Mouse (Mus musculus) thymus, postnatal 36 days (tissue): ENCODE results near the gene Zfp850.
A peak's percentile ranks its signal among the peaks of the same experiment; 100 is the strongest.
"Not testable (repeated sequence)": the region's sequence is repeated elsewhere in the genome, so short reads cannot be mapped to it uniquely, and the experiment has no call there.

Experiments used
- DNase-seq, 2 experiments: peaks; one replicate each; pipeline ENCODE4 v3.0.0; 2022; ENCODE audit warnings: mixed read lengths in 2 of 2

Zfp850 gene

DNA sequence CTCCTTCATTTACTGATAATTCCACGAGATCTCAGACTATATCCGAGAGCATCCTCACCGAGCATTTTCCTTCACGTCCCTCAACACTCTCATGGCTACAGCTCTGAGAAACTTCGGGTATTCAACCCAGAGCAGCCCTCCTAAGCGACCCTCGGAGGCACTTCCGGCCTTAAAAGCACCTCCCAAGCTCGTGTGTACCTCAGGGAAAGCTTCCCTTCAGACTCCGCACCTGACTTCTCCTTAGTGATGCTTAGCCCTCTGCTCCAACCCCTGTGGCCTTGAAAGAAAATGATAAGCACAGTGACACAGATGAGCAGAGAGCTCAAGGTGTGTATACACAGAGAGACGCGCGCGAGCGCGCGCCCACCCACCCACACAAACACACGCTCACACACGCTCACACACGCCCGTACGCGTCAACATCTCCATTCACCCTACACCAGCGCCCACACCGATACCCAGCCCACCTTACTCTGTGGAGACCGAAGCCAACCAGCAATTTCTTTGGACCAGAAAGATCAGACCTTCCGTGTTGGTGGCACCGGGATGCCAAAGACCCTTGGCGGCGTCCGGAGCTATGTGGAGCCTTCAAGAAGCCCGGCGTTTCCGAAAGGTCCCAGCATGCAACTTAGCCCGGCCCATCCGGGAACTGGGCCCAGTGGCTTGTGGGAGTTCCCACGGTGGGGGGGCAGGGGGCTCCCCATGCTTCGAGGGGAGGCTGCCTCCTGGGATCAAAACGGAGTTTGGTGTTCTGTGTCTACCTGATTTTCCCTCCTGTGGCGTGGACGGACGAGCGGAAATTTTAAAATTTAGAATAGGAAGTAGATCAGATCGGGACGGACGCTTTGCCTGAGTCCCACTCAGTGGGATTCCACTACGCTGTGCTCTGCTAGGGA is at the start of gene Zfp850:
Zfp850 (minus strand) TSS at position 567 of the 896 bp plus-strand sequence.
- DNase-seq, result peak; percentile 78 to 79

GRCm38 (mm10) chr7:28059972-28060371 is 46.1 kb upstream of the Zfp850 start:
- no peak for DNase-seq

- DNase-seq, result no peak
These were observed 39.4 kb upstream of the Zfp850 start for GRCm38 (mm10) chr7:28053046-28053930.

GRCm38 (mm10) chr7:28050584-28050983 is 36.7 kb upstream of the Zfp850 start:
- peak in 1 of 2 experiments; percentile 20 for DNase-seq

DNA sequence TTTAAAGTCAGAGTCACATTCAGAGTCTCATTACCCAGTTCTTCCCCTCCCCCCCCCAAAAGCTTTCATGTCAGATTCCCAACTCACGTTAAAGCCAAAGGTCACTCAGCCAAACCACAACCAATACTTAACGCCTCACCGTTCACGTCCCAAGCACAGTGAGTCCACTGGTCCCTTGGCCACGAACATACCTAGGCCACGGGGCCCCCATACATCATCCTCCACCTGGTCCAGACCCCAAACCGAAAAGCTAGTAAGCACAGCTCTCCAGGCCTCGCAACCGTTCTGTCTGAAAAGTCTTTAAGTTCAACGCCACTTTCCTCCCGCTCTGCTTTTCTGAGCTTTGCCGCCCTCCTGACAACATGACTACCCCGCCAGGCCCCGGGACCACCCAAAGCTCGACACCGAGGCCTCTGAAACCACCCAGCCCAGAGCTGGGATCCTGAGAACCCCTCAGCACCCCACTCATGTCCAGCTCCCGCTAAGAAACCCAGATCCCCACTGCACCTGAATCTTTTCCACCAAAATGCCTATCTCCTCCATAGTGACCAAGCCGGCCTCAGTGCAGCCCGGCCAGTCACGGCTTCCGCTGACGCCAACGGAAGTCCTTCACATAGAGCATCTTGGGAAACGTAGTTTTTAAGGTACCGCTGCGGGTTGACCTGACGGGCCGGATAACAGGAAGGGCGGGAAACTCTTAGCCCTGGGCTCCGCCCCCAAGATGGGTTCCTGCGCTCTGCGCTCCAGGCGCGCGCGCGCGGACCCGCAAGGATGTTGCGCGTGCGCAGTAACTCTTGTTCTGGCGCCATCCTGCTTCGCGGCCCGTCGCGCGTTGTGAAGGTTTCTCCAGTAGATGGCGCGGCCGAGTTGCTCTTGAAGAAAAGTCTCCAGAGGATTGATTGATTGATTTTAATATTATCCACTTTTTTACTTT is 35.8 kb upstream of the Zfp850 start, which contains the start of gene Psmc4:
Psmc4 (minus strand) TSS at position 626 of the 934 bp plus-strand sequence.
- peak; percentile 96 to 98 for DNase-seq

- no peak for DNase-seq
These were observed 30.6 kb upstream of the Zfp850 start for GRCm38 (mm10) chr7:28044524-28044923.

DNA sequence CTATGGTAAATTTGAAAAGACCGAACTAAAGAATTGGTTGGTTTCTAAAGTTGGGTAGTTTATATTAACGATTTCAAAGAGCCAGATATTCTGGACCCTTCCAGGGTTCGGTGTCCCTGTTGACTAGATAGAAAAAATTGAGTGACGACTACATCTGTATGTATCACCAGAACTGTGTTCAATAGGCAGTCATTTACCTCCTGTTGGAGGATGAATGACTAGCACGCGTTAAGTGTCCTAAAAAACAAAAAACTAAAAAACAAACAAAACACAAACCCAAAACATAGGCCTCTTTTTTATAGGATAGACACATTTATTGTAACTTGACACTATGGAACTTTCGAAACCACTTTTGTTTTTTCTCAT is 513 bp upstream of the Zfp850 start:
- DNase-seq, result no peak

DNA sequence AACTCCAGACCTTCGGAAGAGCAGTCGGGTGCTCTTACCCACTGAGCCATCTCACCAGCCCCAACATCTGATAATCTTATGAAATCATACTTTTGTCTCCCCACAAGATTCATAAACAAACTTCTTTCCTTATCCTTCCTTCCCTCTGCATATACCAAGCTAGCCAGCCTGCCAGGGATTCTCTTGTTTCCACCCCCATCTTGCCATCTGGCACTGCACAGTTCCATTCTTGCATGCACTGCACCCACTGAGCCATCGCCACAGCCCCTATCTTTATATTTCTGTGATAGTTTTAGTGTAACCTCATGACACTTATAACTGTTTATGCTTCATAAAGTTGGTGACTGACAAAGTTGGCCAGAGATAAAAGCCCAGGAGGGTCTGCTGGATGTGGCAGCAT is 3.6 kb downstream of the Zfp850 start:
- no peak for DNase-seq

- no peak for DNase-seq
These were observed 31.7 kb downstream of the Zfp850 start for GRCm38 (mm10) chr7:27982197-27982596.

DNA sequence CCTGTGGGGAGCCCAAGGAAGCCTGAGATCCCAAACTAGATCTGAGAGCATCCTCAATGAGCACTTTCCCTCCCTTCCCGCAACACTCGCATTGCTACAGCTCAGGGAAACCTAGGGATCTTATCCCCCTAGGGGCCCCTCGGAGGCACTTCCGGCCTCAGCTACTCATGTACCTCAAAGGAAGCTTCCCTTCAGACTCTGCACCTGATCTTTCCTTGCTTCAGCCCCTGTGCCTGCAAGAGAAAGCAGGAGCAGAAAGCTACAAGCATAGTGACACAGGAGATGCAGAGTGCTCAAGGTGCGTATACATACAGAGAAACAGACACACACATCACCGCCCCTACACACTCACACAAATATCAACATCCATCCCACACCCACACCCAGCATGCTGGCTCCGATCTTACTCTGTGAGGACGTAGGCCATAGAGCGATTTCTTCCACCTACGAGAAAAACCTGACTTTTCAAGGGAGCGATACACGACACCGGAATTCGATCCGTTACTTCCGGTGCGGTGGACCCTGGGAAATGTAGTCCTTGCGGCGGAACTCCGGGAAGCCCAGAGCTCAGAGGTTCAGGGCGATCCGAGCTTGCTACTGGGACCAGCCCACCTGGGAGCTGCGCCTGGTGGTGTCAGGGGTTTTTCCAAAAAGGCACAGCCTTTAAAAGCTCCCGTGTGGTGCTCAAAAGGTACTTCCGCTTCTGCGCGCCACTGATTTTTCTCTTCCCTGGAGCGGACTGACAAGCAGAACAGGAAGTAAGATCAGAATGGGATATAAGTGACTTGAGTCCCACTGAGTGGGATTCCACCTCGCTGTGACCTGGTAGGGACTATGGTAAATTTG is 35.0 kb downstream of the Zfp850 start, which contains the start of gene Zfp780b:
Zfp780b (minus strand) TSS at position 489 of the 846 bp plus-strand sequence.
- peak; percentile 70 to 72 for DNase-seq

- not testable (repeated sequence) for DNase-seq
These were observed 64.5 kb downstream of the Zfp850 start for GRCm38 (mm10) chr7:27949451-27949850.

DNA sequence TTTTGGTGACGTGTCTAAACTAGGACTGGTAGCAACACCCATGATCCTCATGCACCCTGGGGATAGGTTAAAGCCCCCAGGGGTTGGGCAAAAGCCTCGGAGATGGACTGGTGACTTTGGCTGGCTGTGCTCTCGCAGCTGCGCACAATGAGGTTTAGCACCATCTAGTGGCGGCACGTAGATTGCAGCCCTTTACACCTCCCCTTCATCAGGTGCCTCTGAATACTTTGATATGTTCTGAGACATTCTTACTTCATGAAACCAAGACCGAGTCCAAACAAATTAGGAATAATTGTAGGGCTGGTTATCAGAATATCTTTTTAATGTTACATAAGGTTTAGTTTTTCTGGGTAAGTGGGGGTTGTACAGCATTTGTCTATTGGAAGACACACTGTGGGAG is 72.0 kb downstream of the Zfp850 start:
- DNase-seq, result peak; percentile 31 to 37
